Mouse (Mus musculus): Measurements from ENCODE around the gene Ugt1a7c. TPM values are rescaled to one million over a fixed set of nuclear protein-coding genes. Genes with fewer than 3 reads are reported as not detected.
A peak's percentile ranks its signal among the peaks of the same experiment; 100 is the strongest.

Gene Ugt1a7c
- polyA plus RNA-seq, 1 experiment: 96.9 TPM

GRCm38 (mm10) chr1:88235894-88236415, 141.1 kb downstream of the Ugt1a7c start:
- 37% methylated on average over 4 of the region's 4 CpGs for WGBS
- Histone ChIP-seq H3K4me1 (ENCODE audit: control insufficient read depth, insufficient read depth, low read length) (no peaks in the 10 kb centered on the region), H3K27me3 (replicated peaks; ENCODE audit: control insufficient read depth, insufficient read depth, low read length) (no peaks in the 10 kb centered on the region), H3K4me3 (ENCODE audit: insufficient read depth, low read depth, low read length) (no peak overlapping the region), H3K36me3 (ENCODE audit: control insufficient read depth, insufficient read depth, low read length) (no peaks in the 10 kb centered on the region), H3K27ac (ENCODE audit: insufficient read depth, low read depth, low read length) (no peak overlapping the region)
- peak; percentile 89 for DNase-seq
- TF ChIP-seq POLR2A (IDR thresholded peaks at IDR 0.05; ENCODE audit: low read depth, low read length) (no peak), CTCF (conservative IDR thresholded peaks at IDR 0.05; ENCODE audit: insufficient read depth, insufficient read length, low read depth, low read length) (no peak)

DNA sequence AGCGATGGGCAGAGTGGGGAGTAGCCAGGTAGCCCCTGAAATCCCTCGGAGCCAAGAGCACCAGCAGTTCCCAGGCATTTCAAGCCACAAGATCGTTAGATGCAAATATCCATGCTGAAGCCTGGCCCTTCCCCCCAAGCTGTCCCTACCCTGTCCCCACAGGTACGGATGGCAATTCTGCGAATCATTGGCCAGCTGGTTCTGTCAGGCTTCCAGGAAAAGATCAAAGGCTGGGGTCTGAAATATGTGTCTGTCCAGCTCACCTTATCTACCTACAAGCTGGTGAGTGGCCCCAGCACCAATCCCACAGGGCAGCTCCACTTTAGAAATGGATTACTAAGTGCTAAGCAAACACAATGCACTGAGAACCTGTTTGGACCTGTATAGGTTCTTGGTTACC, 142.4 kb downstream of the Ugt1a7c start:
- no peaks in the 10 kb centered on the region for H3K27me3 ChIP-seq (replicated peaks; ENCODE audit: control insufficient read depth, insufficient read depth, low read length)
- 70% methylated on average over 5 of the region's 5 CpGs for WGBS
- no peak overlapping the region for H3K27ac ChIP-seq (ENCODE audit: insufficient read depth, low read depth, low read length)
- no peak for DNase-seq
- TF ChIP-seq CTCF (conservative IDR thresholded peaks at IDR 0.05; ENCODE audit: insufficient read depth, insufficient read length, low read depth, low read length) (no peak), POLR2A (IDR thresholded peaks at IDR 0.05; ENCODE audit: low read depth, low read length) (no peak)
- no peaks in the 10 kb centered on the region for H3K4me1 ChIP-seq (ENCODE audit: control insufficient read depth, insufficient read depth, low read length)
- no peak overlapping the region for H3K4me3 ChIP-seq (ENCODE audit: insufficient read depth, low read depth, low read length)
- no peaks in the 10 kb centered on the region for H3K36me3 ChIP-seq (ENCODE audit: control insufficient read depth, insufficient read depth, low read length)

- no peak overlapping the region for H3K4me3 ChIP-seq (ENCODE audit: insufficient read depth, low read depth, low read length)
- no peaks in the 10 kb centered on the region for H3K4me1 ChIP-seq (ENCODE audit: control insufficient read depth, insufficient read depth, low read length)
- H3K27me3 ChIP-seq (replicated peaks; ENCODE audit: control insufficient read depth, insufficient read depth, low read length): no peaks in the 10 kb centered on the region
- H3K27ac ChIP-seq (ENCODE audit: insufficient read depth, low read depth, low read length): no peak overlapping the region
- WGBS: 68% methylated on average over 6 of the region's 6 CpGs
- DNase-seq: no peak
- no peak for TF ChIP-seq POLR2A (IDR thresholded peaks at IDR 0.05; ENCODE audit: low read depth, low read length)
- no peak for TF ChIP-seq CTCF (conservative IDR thresholded peaks at IDR 0.05; ENCODE audit: insufficient read depth, insufficient read length, low read depth, low read length)
- no peaks in the 10 kb centered on the region for H3K36me3 ChIP-seq (ENCODE audit: control insufficient read depth, insufficient read depth, low read length)
These were observed 143.9 kb downstream of the Ugt1a7c start for GRCm38 (mm10) chr1:88238771-88239170.

- Histone ChIP-seq H3K27me3 (replicated peaks; ENCODE audit: control insufficient read depth, insufficient read depth, low read length) (no peaks in the 10 kb centered on the region), H3K4me1 (ENCODE audit: control insufficient read depth, insufficient read depth, low read length) (no peaks in the 10 kb centered on the region), H3K4me3 (ENCODE audit: insufficient read depth, low read depth, low read length) (no peak overlapping the region), H3K27ac (ENCODE audit: insufficient read depth, low read depth, low read length) (no peak overlapping the region), H3K36me3 (ENCODE audit: control insufficient read depth, insufficient read depth, low read length) (no peaks in the 10 kb centered on the region)
- no peak for TF ChIP-seq CTCF (conservative IDR thresholded peaks at IDR 0.05; ENCODE audit: insufficient read depth, insufficient read length, low read depth, low read length)
- no peak for TF ChIP-seq POLR2A (IDR thresholded peaks at IDR 0.05; ENCODE audit: low read depth, low read length)
- WGBS: 74% methylated on average over 5 of the region's 5 CpGs
- DNase-seq: no peak
These were observed 145.2 kb downstream of the Ugt1a7c start for GRCm38 (mm10) chr1:88240072-88240471.

DNA sequence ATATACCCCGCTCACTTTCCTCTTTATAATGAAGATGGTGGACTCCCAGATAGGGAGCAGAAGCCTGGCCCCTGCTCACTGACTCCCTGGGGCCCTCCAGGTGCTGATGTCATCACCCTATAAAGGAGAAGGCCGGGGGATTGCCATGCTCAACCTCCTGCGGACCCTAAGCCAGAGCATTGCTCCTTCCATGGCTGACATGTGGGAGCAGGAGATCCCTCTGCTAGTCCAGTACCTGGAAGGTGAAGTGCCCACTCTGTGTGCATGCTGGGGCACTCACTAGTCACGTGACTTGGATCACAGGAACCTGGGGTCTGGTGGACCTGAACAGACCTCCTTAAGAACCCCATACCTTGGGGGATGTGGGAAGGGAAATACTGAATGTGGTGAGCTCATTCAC, 145.7 kb downstream of the Ugt1a7c start:
- H3K27me3 ChIP-seq (replicated peaks; ENCODE audit: control insufficient read depth, insufficient read depth, low read length): no peaks in the 10 kb centered on the region
- no peaks in the 10 kb centered on the region for H3K4me1 ChIP-seq (ENCODE audit: control insufficient read depth, insufficient read depth, low read length)
- 67% methylated on average over 4 of the region's 4 CpGs for WGBS
- no peak overlapping the region for H3K27ac ChIP-seq (ENCODE audit: insufficient read depth, low read depth, low read length)
- no peak overlapping the region for H3K4me3 ChIP-seq (ENCODE audit: insufficient read depth, low read depth, low read length)
- TF ChIP-seq POLR2A (IDR thresholded peaks at IDR 0.05; ENCODE audit: low read depth, low read length): no peak
- TF ChIP-seq CTCF (conservative IDR thresholded peaks at IDR 0.05; ENCODE audit: insufficient read depth, insufficient read length, low read depth, low read length): no peak
- H3K36me3 ChIP-seq (ENCODE audit: control insufficient read depth, insufficient read depth, low read length): no peaks in the 10 kb centered on the region
- DNase-seq: no peak

- no peak for DNase-seq
- Histone ChIP-seq H3K4me1 (ENCODE audit: control insufficient read depth, insufficient read depth, low read length) (no peaks in the 10 kb centered on the region), H3K36me3 (ENCODE audit: control insufficient read depth, insufficient read depth, low read length) (no peaks in the 10 kb centered on the region), H3K27ac (ENCODE audit: insufficient read depth, low read depth, low read length) (no peak overlapping the region), H3K4me3 (ENCODE audit: insufficient read depth, low read depth, low read length) (no peak overlapping the region), H3K27me3 (replicated peaks; ENCODE audit: control insufficient read depth, insufficient read depth, low read length) (no peaks in the 10 kb centered on the region)
- 65% methylated on average over 5 of the region's 5 CpGs for WGBS
- TF ChIP-seq POLR2A (IDR thresholded peaks at IDR 0.05; ENCODE audit: low read depth, low read length): no peak
These were observed 149.0 kb downstream of the Ugt1a7c start for GRCm38 (mm10) chr1:88243861-88244260.

- no peak for DNase-seq
These were observed 151.0 kb downstream of the Ugt1a7c start for GRCm38 (mm10) chr1:88245881-88246280.

More at GRCm38 (mm10) chr1:88245881-88246280, 151.0 kb downstream of the Ugt1a7c start:
- Histone ChIP-seq H3K4me3 (ENCODE audit: insufficient read depth, low read depth, low read length) (no peak overlapping the region), H3K27me3 (replicated peaks; ENCODE audit: control insufficient read depth, insufficient read depth, low read length) (no peaks in the 10 kb centered on the region), H3K27ac (ENCODE audit: insufficient read depth, low read depth, low read length) (no peak overlapping the region), H3K4me1 (ENCODE audit: control insufficient read depth, insufficient read depth, low read length) (no peaks in the 10 kb centered on the region), H3K36me3 (ENCODE audit: control insufficient read depth, insufficient read depth, low read length) (no peaks in the 10 kb centered on the region)
- no peak for TF ChIP-seq CTCF (conservative IDR thresholded peaks at IDR 0.05; ENCODE audit: insufficient read depth, insufficient read length, low read depth, low read length)
- TF ChIP-seq POLR2A (IDR thresholded peaks at IDR 0.05; ENCODE audit: low read depth, low read length): no peak
- 77% methylated on average over 6 of the region's 6 CpGs for whole genome bisulfite sequencing
